Mouse (Mus musculus) intestine, embryonic 15.5 days (tissue): ENCODE results near the gene Il17rc. TPM values are rescaled to one million over a fixed set of nuclear protein-coding genes. Genes with fewer than 3 reads are reported as not detected.

ENCODE experiments used
- polyA plus RNA-seq: library from polyadenylated mRNA; unstranded; fragments of >200 nt; fragmentation: Nextera tagmentation; extraction: Ambion mirVana; gene quantifications from 2 replicates; pipeline ENCODE4 v1.2.1, GENCODE M21; 2015

Il17rc gene
- polyA plus RNA-seq, 1 experiment from 2014 or later = 27.2 TPM

Other genes starting within 250 kb of the Il17rc start
- gene Mtmr14, start 233.6 kb upstream of the Il17rc start, polyA plus RNA-seq = 31.9 and 32.2 TPM in 2 replicates
- 0.14 TPM in 1 of 2 replicates, not detected in the other for gene Cpne9, start 189.1 kb upstream of the Il17rc start, polyA plus RNA-seq
- 13.6 and 15.3 TPM in 2 replicates for gene Brpf1, start 164.3 kb upstream of the Il17rc start, polyA plus RNA-seq
- gene Ogg1, start 144.5 kb upstream of the Il17rc start, polyA plus RNA-seq = 11.3 and 13.3 TPM in 2 replicates
- gene Camk1, start 127.4 kb upstream of the Il17rc start, polyA plus RNA-seq = 75.2 and 75.4 TPM in 2 replicates
- 41.3 and 44.0 TPM in 2 replicates for gene Tada3, start 93.5 kb upstream of the Il17rc start, polyA plus RNA-seq
- gene Arpc4, start 93.3 kb upstream of the Il17rc start, polyA plus RNA-seq = 414 and 427 TPM in 2 replicates
- gene Ttll3, start 82.2 kb upstream of the Il17rc start, polyA plus RNA-seq = 3.7 and 4.1 TPM in 2 replicates
- 24.3 and 25.6 TPM in 2 replicates for gene Rpusd3, start 52.1 kb upstream of the Il17rc start, polyA plus RNA-seq
- gene Cidec, start 35.7 kb upstream of the Il17rc start, polyA plus RNA-seq = 11.8 and 12.8 TPM in 2 replicates
- gene Jagn1, start 28.9 kb upstream of the Il17rc start, polyA plus RNA-seq = 83.8 and 87.7 TPM in 2 replicates
- 7.8 and 8.4 TPM in 2 replicates for gene Il17re, start 12.9 kb upstream of the Il17rc start, polyA plus RNA-seq
- gene Creld1, start 11.9 kb downstream of the Il17rc start, polyA plus RNA-seq = 21.9 and 22.7 TPM in 2 replicates
- gene Prrt3, start 30.5 kb downstream of the Il17rc start, polyA plus RNA-seq = 0.43 and 0.45 TPM in 2 replicates
- gene Emc3, start 60.2 kb downstream of the Il17rc start, polyA plus RNA-seq = 84.2 and 88.3 TPM in 2 replicates
- gene Fancd2, start 60.3 kb downstream of the Il17rc start, polyA plus RNA-seq = 9.6 and 10.3 TPM in 2 replicates
- gene Fancd2os, start 129.3 kb downstream of the Il17rc start, polyA plus RNA-seq = 0.13 TPM in 1 of 2 replicates, not detected in the other
- 198 and 201 TPM in 2 replicates for gene Brk1, start 133.3 kb downstream of the Il17rc start, polyA plus RNA-seq
- gene Vhl, start 152.5 kb downstream of the Il17rc start, polyA plus RNA-seq = 33.3 and 37.5 TPM in 2 replicates
- 11.0 and 13.9 TPM in 2 replicates for gene Irak2, start 167.0 kb downstream of the Il17rc start, polyA plus RNA-seq
- 0.97 and 1.2 TPM in 2 replicates for gene Tatdn2, start 225.6 kb downstream of the Il17rc start, polyA plus RNA-seq
- 103 and 125 TPM in 2 replicates for gene Ghrl, start 248.5 kb downstream of the Il17rc start, polyA plus RNA-seq